Mouse (Mus musculus) lung, adult 2 months (tissue): ENCODE results near the gene Oprd1. TPM values are rescaled to one million over a fixed set of nuclear protein-coding genes. Genes with fewer than 3 reads are reported as not detected.

Experiments
- DNase-seq: peaks from one replicate; pipeline ENCODE4 v3.0.0; 2022
- H3K4me1 ChIP-seq: fragments of 200-500 bp; 2 replicates; pipeline ENCODE4 v1.6.1; 2011; ENCODE audit warnings: low read length; ENCODE audit not compliant: control insufficient read depth, insufficient read depth
- H3K4me3 ChIP-seq: fragments of 200-500 bp; replicated peaks from 2 replicates; pipeline ENCODE3; 2011; ENCODE audit warnings: low read depth, mild to moderate bottlenecking, control low read depth, low read length; ENCODE audit errors: extremely low read depth
- CTCF ChIP-seq: fragments of 200-500 bp; IDR thresholded peaks from 2 replicates; pipeline ENCODE4 v1.5.1; 2011; ENCODE audit warnings: mild to moderate bottlenecking, low read length, control low read depth; ENCODE audit not compliant: insufficient read depth
- POLR2A ChIP-seq: fragments of 200-500 bp; IDR thresholded peaks from 2 replicates; pipeline ENCODE4 v1.6.1; 2011; ENCODE audit warnings: low read depth, mild to moderate bottlenecking, control low read depth, low read length, borderline replicate concordance; ENCODE audit errors: extremely low read depth
- WGBS: fragments of 180-500 bp; shearing (Covaris S2); methylation state at CpG from one replicate; pipeline ENCODE4 v1.1.7; 2018; 5-methylcytosine and 5-hydroxymethylcytosine counted together
- polyA plus RNA-seq: library from polyadenylated mRNA; depleted of rRNA; stranded (reverse); fragments of >200 nt; gene quantifications from 2 replicates; pipeline ENCODE4 v1.2.3, GENCODE M21; 2012

Gene Oprd1
- polyA plus RNA-seq, 1 experiment = 0.11 TPM

- WGBS = 76% methylated on average over 5 of the region's 5 CpGs
- no peak for TF ChIP-seq CTCF
- TF ChIP-seq POLR2A = no peak
- Histone ChIP-seq H3K4me1 (peaks cover 2% of the 10 kb centered on the region), H3K4me3 (no peak overlapping the region)
- DNase-seq = no peak
Observed at GRCm38 (mm10) chr4:132093928-132094327, 50.4 kb downstream of the Oprd1 start.

- H3K4me3 ChIP-seq = no peak overlapping the region
- 69% methylated on average over 6 of the region's 6 CpGs for WGBS
- TF ChIP-seq CTCF (no peak), POLR2A (no peak)
- no peak for DNase-seq
- peaks cover 2% of the 10 kb centered on the region for H3K4me1 ChIP-seq
Observed at GRCm38 (mm10) chr4:132093136-132093535, 51.1 kb downstream of the Oprd1 start.

GRCm38 (mm10) chr4:132088921-132089320, 55.4 kb downstream of the Oprd1 start:
- DNase-seq = no peak
- WGBS = 13% methylated on average over 7 of the region's 7 CpGs
- H3K4me3 ChIP-seq = no peak overlapping the region
- peak; percentile 96 for TF ChIP-seq CTCF
- no peak for TF ChIP-seq POLR2A
- H3K4me1 ChIP-seq = no peaks in the 10 kb centered on the region

DNA sequence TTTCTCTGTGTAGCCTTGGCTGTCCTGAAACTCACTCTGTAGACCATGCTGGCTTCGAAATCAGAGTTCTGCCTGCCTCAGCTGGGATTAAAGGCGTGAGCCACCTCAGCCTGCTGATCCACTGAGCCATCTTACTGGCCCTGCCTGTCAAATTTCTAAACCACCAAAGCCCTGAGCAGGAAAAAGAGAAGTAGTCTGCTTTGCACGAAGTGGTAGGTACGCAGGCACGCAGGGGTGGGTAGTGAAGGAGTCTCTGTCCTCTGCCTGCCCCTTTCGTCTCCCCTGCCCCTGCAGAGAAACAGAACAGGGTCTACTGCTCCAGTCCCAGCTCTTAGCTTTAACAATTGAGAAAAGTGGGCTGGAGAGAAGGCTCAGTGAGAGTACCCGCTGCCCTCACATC, 59.2 kb downstream of the Oprd1 start:
- no peak overlapping the region for H3K4me3 ChIP-seq
- 75% methylated on average over 7 of the region's 7 CpGs for WGBS
- DNase-seq = no peak
- no peaks in the 10 kb centered on the region for H3K4me1 ChIP-seq
- TF ChIP-seq CTCF = no peak
- no peak for TF ChIP-seq POLR2A

GRCm38 (mm10) chr4:132080492-132080983, 63.7 kb downstream of the Oprd1 start:
- peaks cover 5% of the 10 kb centered on the region for H3K4me1 ChIP-seq
- WGBS = 59% methylated on average over 4 of the region's 4 CpGs
- TF ChIP-seq POLR2A (no peak), CTCF (no peak)
- no peak for DNase-seq
- H3K4me3 ChIP-seq = no peak overlapping the region

DNA sequence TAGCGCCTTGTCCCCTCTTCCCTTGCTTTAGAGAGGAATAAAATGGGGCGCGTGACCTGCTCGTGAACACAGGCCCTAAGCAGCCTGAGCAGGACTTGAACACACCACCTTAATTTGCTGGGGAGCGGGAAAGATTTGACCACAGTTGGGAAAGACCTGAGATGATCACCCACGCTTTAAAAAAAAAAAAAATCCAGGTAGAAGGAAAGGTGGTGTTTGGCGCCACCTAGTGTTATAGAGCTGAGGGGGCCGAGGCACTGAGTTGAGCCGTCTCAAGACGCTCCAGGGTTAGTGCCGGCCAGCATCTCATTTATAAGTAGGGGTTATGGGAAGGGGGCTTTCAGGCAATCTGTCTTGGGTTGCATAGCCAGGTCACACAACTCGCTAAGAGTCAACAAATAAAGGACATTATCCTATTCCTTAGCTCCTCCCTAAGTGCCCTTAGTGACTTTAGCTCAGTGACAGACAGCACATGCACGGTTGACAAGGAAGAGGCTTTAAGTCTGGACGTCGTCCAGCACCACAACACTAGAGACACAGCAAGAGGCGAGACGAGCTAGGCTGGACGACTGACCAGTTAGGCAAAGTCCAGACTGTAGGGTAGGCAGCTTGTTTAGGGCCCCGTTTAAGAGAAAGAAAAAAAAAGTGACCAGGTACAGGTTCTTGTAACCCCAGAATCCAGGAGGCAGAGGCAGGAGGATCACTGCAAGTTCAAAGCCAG, 64.6 kb downstream of the Oprd1 start:
- 12% methylated on average over 19 of the region's 19 CpGs for WGBS
- Histone ChIP-seq H3K4me3 (no peak overlapping the region), H3K4me1 (peaks cover 5% of the 10 kb centered on the region)
- peak; percentile 69 for TF ChIP-seq CTCF
- no peak for TF ChIP-seq POLR2A
- peak; percentile 67 for DNase-seq

DNA sequence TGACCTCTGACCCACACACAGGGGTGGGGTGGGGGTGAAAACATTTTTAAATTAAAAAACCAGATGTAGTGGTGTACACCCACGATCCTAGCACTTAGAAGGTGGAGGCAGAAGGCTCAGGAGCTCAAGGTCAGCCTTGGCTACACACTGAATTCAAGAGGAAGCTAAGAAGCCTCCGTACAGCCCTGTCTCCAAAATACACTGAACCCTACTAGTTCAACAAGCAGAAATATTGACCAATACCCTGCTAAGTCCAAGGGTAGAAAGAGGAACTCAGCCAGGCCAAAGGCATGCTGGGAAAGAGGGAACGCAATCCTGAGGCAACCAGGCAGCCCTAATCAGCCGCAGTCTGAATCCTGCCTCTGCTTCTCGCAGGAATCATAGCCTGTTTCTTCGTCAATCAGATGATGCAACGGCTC, 66.0 kb downstream of the Oprd1 start:
- DNase-seq = no peak
- Histone ChIP-seq H3K4me3 (no peak overlapping the region), H3K4me1 (peaks cover 9% of the 10 kb centered on the region)
- TF ChIP-seq CTCF (no peak), POLR2A (no peak)
- WGBS = 54% methylated on average over 7 of the region's 7 CpGs

GRCm38 (mm10) chr4:132077445-132077844, 66.8 kb downstream of the Oprd1 start:
- H3K4me3 ChIP-seq = no peak overlapping the region
- 59% methylated on average over 7 of the region's 7 CpGs for WGBS
- no peak for DNase-seq
- peaks cover 9% of the 10 kb centered on the region for H3K4me1 ChIP-seq
- TF ChIP-seq CTCF (no peak), POLR2A (no peak)

DNA sequence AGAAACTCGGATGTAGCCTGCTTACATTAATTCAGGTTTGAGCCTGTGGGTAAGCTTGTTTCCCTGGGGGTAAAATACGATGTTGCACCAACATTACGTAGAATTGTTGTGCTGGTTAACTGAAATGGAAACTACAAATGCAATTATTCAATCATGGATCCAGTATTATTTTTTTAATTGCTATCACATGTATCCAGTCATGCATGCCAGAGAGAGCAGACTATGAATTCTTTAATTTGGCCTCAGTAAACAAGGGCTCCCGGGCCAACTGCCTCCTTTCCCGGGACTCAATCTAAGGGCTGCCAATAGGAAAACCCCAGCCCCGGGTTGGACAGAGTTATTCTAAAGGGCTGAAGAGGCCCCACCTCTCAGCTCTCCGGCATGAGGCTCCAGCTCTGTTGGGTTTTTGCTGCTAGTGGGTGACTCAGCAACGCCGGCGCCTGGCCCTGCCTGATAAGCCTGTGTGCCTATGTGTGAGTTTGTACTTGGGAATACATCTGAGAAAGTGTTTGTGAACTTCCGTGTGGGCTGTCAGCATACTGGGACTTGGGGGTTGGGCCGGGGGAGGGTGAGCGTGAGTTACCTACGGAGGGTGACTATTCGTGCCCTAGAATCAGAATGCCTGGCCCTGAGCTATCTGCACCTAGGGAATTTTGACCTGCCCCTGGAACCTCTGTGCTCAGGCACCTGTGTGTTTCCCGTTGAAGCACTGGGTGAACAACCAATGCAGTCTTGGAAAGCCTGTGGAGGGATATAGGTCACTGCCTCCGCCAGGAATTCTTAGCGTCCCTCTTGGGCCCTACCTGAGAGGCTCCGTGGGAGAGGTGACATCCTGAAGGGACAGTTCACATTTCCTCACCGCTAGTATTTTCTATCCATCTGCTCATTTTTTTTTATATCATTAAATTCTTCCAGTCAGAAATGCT, 67.5 kb downstream of the Oprd1 start:
- Histone ChIP-seq H3K4me1 (peaks cover 9% of the 10 kb centered on the region), H3K4me3 (no peak overlapping the region)
- peak; percentile 54 for DNase-seq
- TF ChIP-seq POLR2A (no peak), CTCF (no peak)
- WGBS = 29% methylated on average over 20 of the region's 20 CpGs
